Comparison of ENCODE assay signal across 19 mouse cellular contexts in the genomic region with DNA sequence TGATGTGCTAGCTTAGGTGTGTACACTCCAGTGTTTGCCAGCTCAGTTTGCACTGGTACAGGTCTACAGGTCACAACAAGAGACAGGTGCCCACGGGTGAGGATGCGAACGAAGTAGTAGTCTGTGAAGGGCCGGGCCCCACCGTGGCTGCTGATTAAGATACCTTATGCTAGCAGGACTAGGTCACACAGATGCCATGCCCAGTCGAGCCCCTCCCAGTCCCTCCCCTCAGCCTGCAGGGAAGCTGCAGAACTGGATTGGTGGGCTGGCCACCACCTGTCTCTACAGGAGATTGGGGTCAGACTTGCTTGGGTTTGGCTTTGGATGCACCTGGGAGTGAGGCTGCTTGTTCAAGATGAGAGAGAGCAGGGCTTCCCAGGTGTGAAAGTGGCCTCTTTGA. TPM values are rescaled to one million over a fixed set of nuclear protein-coding genes. Genes with fewer than 3 reads are reported as not detected.
DNase-seq lines count a peak whose midpoint lies in the region; ATAC-seq lines count a peak whose summit lies in the region.
"Had no signal": no experiment of that assay in that cellular context is flagged by ENCODE, and none has a peak within 500 bp of the region (broad histone marks: within the 10 kb centered on the region; RNA-seq: fewer than 3 reads in every experiment).

No protein-coding gene starts in this region.

- no peaks in the 10 kb centered on the region for H3K9me3 ChIP-seq in kidney, embryonic 16.5 days (ENCODE audit: low read length)
- no peaks in the 10 kb centered on the region for H3K9me3 ChIP-seq in stomach, embryonic 14.5 days (ENCODE audit: control insufficient read depth, low read depth, low read length)
- H3K9me3 ChIP-seq: embryonic facial prominence, embryonic 13.5 days; heart, embryonic 15.5 days; liver, embryonic 12.5 days; midbrain, embryonic 13.5 days had no signal

- no peaks in the 10 kb centered on the region for H3K4me1 ChIP-seq in kidney, embryonic 16.5 days (ENCODE audit: insufficient read depth, low read length)
- peaks cover 5% of the 10 kb centered on the region for H3K4me1 ChIP-seq in stomach, embryonic 14.5 days (ENCODE audit: control insufficient read depth, insufficient read depth, low read length)
- H3K4me1 ChIP-seq: embryonic facial prominence, embryonic 13.5 days; heart, embryonic 15.5 days; liver, embryonic 12.5 days; midbrain, embryonic 13.5 days had no signal

- no peak for DNase-seq in kidney, adult 18-20 months
- DNase-seq in urinary bladder, adult 2 months (ENCODE audit: low spot score), result peak; percentile 45
- no peak for DNase-seq in urinary bladder, postnatal 4 days (ENCODE audit: low spot score in 2 of 2)
- DNase-seq in adrenal gland, adult 8-10 months, result no peak
- DNase-seq in left cerebral cortex, adult 18-20 months (ENCODE audit: low spot score in 2 of 2), result no peak
- DNase-seq in layer of hippocampus, adult 11-12 months (ENCODE audit: low spot score), result no peak
- DNase-seq: adrenal gland, postnatal 14 days; cerebellum, adult 18-20 months; cerebellum, postnatal 36 days; gastrocnemius, postnatal 14 days; heart, adult 2 months; kidney, postnatal 36 days; thymus, adult 2 months had no signal

- WGBS in kidney, embryonic 16.5 days, result 54% methylated on average over 6 of the region's 6 CpGs
- 43% methylated on average over 6 of the region's 6 CpGs for WGBS in stomach, embryonic 14.5 days

- H3K4me2 ChIP-seq in kidney, embryonic 16.5 days (replicated peaks; ENCODE audit: low read depth, low read length), result no peak overlapping the region
- no peak overlapping the region for H3K4me2 ChIP-seq in stomach, embryonic 14.5 days (replicated peaks; ENCODE audit: low read depth, low read length)
- H3K4me2 ChIP-seq: embryonic facial prominence, embryonic 13.5 days; heart, embryonic 15.5 days; liver, embryonic 12.5 days; midbrain, embryonic 13.5 days had no signal

- H3K9ac ChIP-seq in kidney, embryonic 16.5 days (replicated peaks; ENCODE audit: low read length), result no peak overlapping the region
- H3K9ac ChIP-seq in stomach, embryonic 14.5 days (replicated peaks; ENCODE audit: low read depth, low read length), result no peak overlapping the region
- H3K9ac ChIP-seq: embryonic facial prominence, embryonic 13.5 days; heart, embryonic 15.5 days; liver, embryonic 12.5 days; midbrain, embryonic 13.5 days had no signal

- ATAC-seq in kidney, embryonic 16.5 days (ENCODE audit: low FRiP score, low TSS enrichment), result peak; percentile 57; the same call in 1 of the 2 replicates
- ATAC-seq in stomach, embryonic 14.5 days (ENCODE audit: insufficient number of reproducible peaks, insufficient read depth, low FRiP score, low read depth), result peak; percentile 84
- ATAC-seq: liver, embryonic 12.5 days; midbrain, embryonic 13.5 days had no signal

- H3K36me3 ChIP-seq in kidney, embryonic 16.5 days (ENCODE audit: insufficient read depth, low read length), result peaks cover 7% of the 10 kb centered on the region; the same call in 1 of the 2 replicates
- peaks cover 6% of the 10 kb centered on the region; the same call in 1 of the 2 replicates for H3K36me3 ChIP-seq in stomach, embryonic 14.5 days (ENCODE audit: control insufficient read depth, insufficient read depth, low read length)
- H3K36me3 ChIP-seq: liver, embryonic 12.5 days; midbrain, embryonic 13.5 days had no signal

- H3K4me3 ChIP-seq in kidney, embryonic 16.5 days (ENCODE audit: low read length), result no peak overlapping the region
- no peak overlapping the region for H3K4me3 ChIP-seq in stomach, embryonic 14.5 days (ENCODE audit: low read depth, low read length)
- H3K4me3 ChIP-seq: embryonic facial prominence, embryonic 13.5 days; heart, adult 2 months; heart, embryonic 15.5 days; liver, embryonic 12.5 days; midbrain, embryonic 13.5 days had no signal

- no peak overlapping the region for H3K27ac ChIP-seq in kidney, embryonic 16.5 days (ENCODE audit: low read length)
- H3K27ac ChIP-seq in stomach, embryonic 14.5 days (ENCODE audit: low read length), result peak overlapping the region; percentile 1; the same call in 1 of the 2 replicates
- H3K27ac ChIP-seq: embryonic facial prominence, embryonic 13.5 days; heart, adult 2 months; heart, embryonic 15.5 days; liver, embryonic 12.5 days; midbrain, embryonic 13.5 days had no signal

- no peaks in the 10 kb centered on the region for H3K27me3 ChIP-seq in kidney, embryonic 16.5 days (ENCODE audit: insufficient read depth, low read length)
- H3K27me3 ChIP-seq in stomach, embryonic 14.5 days (ENCODE audit: control insufficient read depth, insufficient read depth, low read length), result no peaks in the 10 kb centered on the region
- H3K27me3 ChIP-seq: embryonic facial prominence, embryonic 13.5 days; heart, embryonic 15.5 days; liver, embryonic 12.5 days; midbrain, embryonic 13.5 days had no signal

RNA-seq across cellular contexts. Expression of gene Metrnl, which starts 16.4 kb away (rescaled TPM):
- polyA plus RNA-seq in kidney, embryonic 16.5 days (2015; fragmentation: Nextera tagmentation; extraction: Ambion mirVana), result 29.5 and 31.3 TPM in 2 replicates
- 39.0 and 46.7 TPM in 2 replicates for polyA plus RNA-seq in urinary bladder, adult 2 months (2012; rRNA removed)
- 24.2 and 27.7 TPM in 2 replicates for polyA plus RNA-seq in stomach, embryonic 14.5 days (2014; fragmentation: Nextera tagmentation; extraction: Ambion mirVana)
- 10 to 100 TPM; 10.8 to 29.6 (median 21.0) TPM for total RNA-seq in adrenal gland, adult 8-10 months (2022)
- total RNA-seq in left cerebral cortex, adult 18-20 months (2021), result 10 to 100 TPM; 17.6 to 19.0 TPM

RNA-seq across cellular contexts. Expression of gene B3gntl1, which starts 44.8 kb away (rescaled TPM):
- polyA plus RNA-seq in kidney, embryonic 16.5 days (2015; fragmentation: Nextera tagmentation; extraction: Ambion mirVana), result 8.7 and 8.8 TPM in 2 replicates
- polyA plus RNA-seq in urinary bladder, adult 2 months (2012; rRNA removed), result 11.2 and 13.1 TPM in 2 replicates
- polyA plus RNA-seq in stomach, embryonic 14.5 days (2014; fragmentation: Nextera tagmentation; extraction: Ambion mirVana), result 9.0 and 9.2 TPM in 2 replicates
- 10 to 100 TPM; 11.4 to 16.4 (median 14.5) TPM for total RNA-seq in adrenal gland, adult 8-10 months (2022)
- 1 to 10 TPM; 5.5 to 7.0 TPM for total RNA-seq in left cerebral cortex, adult 18-20 months (2021)
